In the genomic region with DNA sequence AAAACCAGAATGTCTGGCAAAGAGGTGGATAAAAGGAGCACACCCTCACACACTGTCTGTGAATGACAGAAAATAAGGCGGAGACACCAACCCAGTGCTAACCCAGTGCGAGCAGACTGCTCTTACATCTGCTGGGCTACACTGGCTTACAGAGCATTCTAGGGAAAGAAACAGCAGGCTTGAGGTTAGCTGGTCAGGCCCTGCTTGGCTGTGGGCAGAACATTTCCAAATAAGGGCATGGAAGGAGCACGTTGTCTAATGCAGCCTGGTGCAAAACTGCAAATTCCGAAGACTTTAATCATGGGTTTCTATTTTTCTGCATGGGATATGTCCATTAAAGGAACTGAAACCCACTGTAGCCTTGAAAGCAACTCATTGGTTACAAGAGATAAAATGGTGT, we compare ENCODE assay signal across 27 mouse cellular contexts.
"Had no signal": no experiment of that assay in that cellular context is flagged by ENCODE, and none has a peak within 500 bp of the region (broad histone marks: within the 10 kb centered on the region; RNA-seq: fewer than 3 reads in every experiment).

No protein-coding gene starts in this region.

- H3K4me3 ChIP-seq: heart, embryonic 13.5 days; heart, embryonic 15.5 days; hindbrain, embryonic 12.5 days; kidney, embryonic 15.5 days; left cerebral cortex, adult 2 months; limb, embryonic 10.5 days; limb, embryonic 12.5 days; liver, embryonic 13.5 days; liver, embryonic 15.5 days had no signal

- H3K9me3 ChIP-seq: heart, embryonic 13.5 days; heart, embryonic 15.5 days; hindbrain, embryonic 12.5 days; kidney, embryonic 15.5 days; limb, embryonic 10.5 days; limb, embryonic 12.5 days; liver, embryonic 13.5 days; liver, embryonic 15.5 days had no signal

- H3K4me2 ChIP-seq: heart, embryonic 11.5 days; heart, embryonic 13.5 days; heart, embryonic 15.5 days; hindbrain, embryonic 12.5 days; hindbrain, embryonic 14.5 days; kidney, embryonic 15.5 days; limb, embryonic 12.5 days; liver, embryonic 11.5 days; liver, embryonic 13.5 days; liver, embryonic 15.5 days had no signal

- H3K27me3 ChIP-seq: heart, embryonic 13.5 days; hindbrain, embryonic 12.5 days; kidney, embryonic 15.5 days; liver, embryonic 13.5 days; liver, embryonic 15.5 days had no signal

- H3K4me1 ChIP-seq: heart, embryonic 15.5 days had no signal

- H3K9ac ChIP-seq: heart, embryonic 13.5 days; heart, embryonic 15.5 days; hindbrain, embryonic 12.5 days; hindbrain, embryonic 14.5 days; kidney, embryonic 15.5 days; limb, embryonic 12.5 days; liver, embryonic 13.5 days; liver, embryonic 15.5 days had no signal

- ATAC-seq: hindbrain, embryonic 16.5 days; intestine, embryonic 16.5 days had no signal

- H3K36me3 ChIP-seq: heart, embryonic 13.5 days; heart, embryonic 15.5 days; hindbrain, embryonic 12.5 days; kidney, embryonic 15.5 days; limb, embryonic 10.5 days; limb, embryonic 12.5 days; liver, embryonic 13.5 days; liver, embryonic 15.5 days had no signal

- H3K27ac ChIP-seq: heart, embryonic 13.5 days; heart, embryonic 15.5 days; hindbrain, embryonic 12.5 days; hindbrain, embryonic 14.5 days; kidney, embryonic 15.5 days; kidney, postnatal 0 days; left cerebral cortex, adult 2 months; limb, embryonic 10.5 days; limb, embryonic 12.5 days; liver, embryonic 13.5 days; liver, embryonic 15.5 days had no signal

- DNase-seq: gastrocnemius, postnatal 14 days; gastrocnemius, postnatal 36 days; heart, adult 18-20 months; heart, postnatal 14 days; heart, postnatal 36 days; kidney, adult 11 months; kidney, adult 2 months; kidney, adult 9 months; kidney, postnatal 14 days; kidney, postnatal 36 days; layer of hippocampus, adult 9-11 months; liver; liver, embryonic 13.5 days had no signal
